Mouse (Mus musculus) heart, postnatal 0 days (tissue): Measurements from ENCODE around the gene Nav1.

Source experiments
- CTCF ChIP-seq: IDR thresholded peaks from 2 replicates; pipeline ENCODE4 v1.5.1; 2016; ENCODE audit warnings: antibody characterized with exemption, control low read depth, low read depth
- EP300 ChIP-seq: IDR thresholded peaks from 2 replicates; pipeline ENCODE4 v1.6.1; 2016; ENCODE audit warnings: antibody characterized with exemption, low read depth

GRCm38 (mm10) chr1:135514913-135515632, 92.0 kb downstream of the Nav1 start:
- no peak for TF ChIP-seq CTCF
- no peak for TF ChIP-seq EP300
